Mouse (Mus musculus) hindbrain, postnatal 0 days (tissue): ENCODE results near the gene Gapvd1. TPM values are rescaled to one million over a fixed set of nuclear protein-coding genes. Genes with fewer than 3 reads are reported as not detected.
"Not testable (repeated sequence)": the region's sequence is repeated elsewhere in the genome, so short reads cannot be mapped to it uniquely, and the experiment has no call there.

Experiments
- ATAC-seq: fragments of 200-750 bp; cut with Nextera tagmentation; 2 replicates; pipeline ENCODE4 v1.8.0; 2017; ENCODE audit warnings: mild to moderate bottlenecking, moderate TSS enrichment, moderate library complexity
- DNase-seq: peaks from one replicate; pipeline ENCODE4 v3.0.0-alpha.2; 2015; ENCODE audit warnings: low spot score
- H3K27ac ChIP-seq: fragments of 300-500 bp; sonication (generic); 2 replicates; pipeline ENCODE4 v1.5.1; 2014; ENCODE audit warnings: mild to moderate bottlenecking
- H3K27me3 ChIP-seq: fragments of 300-500 bp; sonication (generic); 2 replicates; pipeline ENCODE4 v1.6.1; 2014; ENCODE audit warnings: low read length, mixed read lengths; ENCODE audit not compliant: insufficient read depth
- H3K36me3 ChIP-seq: fragments of 300-500 bp; sonication (generic); 2 replicates; pipeline ENCODE4 v1.6.1; 2014; ENCODE audit warnings: low read length, mixed read lengths; ENCODE audit not compliant: insufficient read depth
- H3K4me1 ChIP-seq: fragments of 300-500 bp; sonication (generic); 2 replicates; pipeline ENCODE4 v1.6.1; 2014; ENCODE audit warnings: antibody characterized with exemption, low read length, mixed read lengths; ENCODE audit not compliant: insufficient read depth
- H3K4me2 ChIP-seq: fragments of 300-500 bp; sonication (generic); 2 replicates; pipeline ENCODE4 v1.6.1; 2014; ENCODE audit warnings: low read depth, mild to moderate bottlenecking, low read length, moderate library complexity, mixed read lengths
- H3K4me3 ChIP-seq: fragments of 300-500 bp; sonication (generic); 2 replicates; pipeline ENCODE4 v1.5.1; 2014; ENCODE audit warnings: low read length
- H3K9ac ChIP-seq: fragments of 300-500 bp; sonication (generic); replicated peaks from 2 replicates; pipeline ENCODE4 v1.6.1; 2014; ENCODE audit warnings: mild to moderate bottlenecking, low read length, moderate library complexity, mixed read lengths
- H3K9me3 ChIP-seq: fragments of 300-500 bp; sonication (generic); 2 replicates; pipeline ENCODE4 v1.6.1; 2016; ENCODE audit warnings: low read length, mixed read lengths
- CTCF ChIP-seq: IDR thresholded peaks from 2 replicates; pipeline ENCODE4 v1.5.1; 2016; ENCODE audit warnings: antibody characterized with exemption, control low read depth, low read depth
- WGBS: fragments of 180-500 bp; shearing (Covaris S2); extraction: QIAGEN DNeasy Blood & Tissue Kit; methylation state at CpG from one replicate; pipeline ENCODE4 v1.1.7; 2014; 5-methylcytosine and 5-hydroxymethylcytosine counted together
- polyA plus RNA-seq: library from polyadenylated mRNA; unstranded; fragments of >200 nt; fragmentation: Nextera tagmentation; extraction: Ambion mirVana; gene quantifications from 2 replicates; pipeline ENCODE4 v1.2.1, GENCODE M21; 2015
- total RNA-seq: library from RNA; depleted of rRNA; stranded (reverse); fragments of >200 nt; gene quantifications from 2 replicates; pipeline ENCODE4 v1.2.3, GENCODE M21; 2014; rRNA removed

Gene Gapvd1
- 71.2 and 74.0 TPM in 2 replicates for total RNA-seq
- 79.8 and 80.8 TPM in 2 replicates for polyA plus RNA-seq

DNA sequence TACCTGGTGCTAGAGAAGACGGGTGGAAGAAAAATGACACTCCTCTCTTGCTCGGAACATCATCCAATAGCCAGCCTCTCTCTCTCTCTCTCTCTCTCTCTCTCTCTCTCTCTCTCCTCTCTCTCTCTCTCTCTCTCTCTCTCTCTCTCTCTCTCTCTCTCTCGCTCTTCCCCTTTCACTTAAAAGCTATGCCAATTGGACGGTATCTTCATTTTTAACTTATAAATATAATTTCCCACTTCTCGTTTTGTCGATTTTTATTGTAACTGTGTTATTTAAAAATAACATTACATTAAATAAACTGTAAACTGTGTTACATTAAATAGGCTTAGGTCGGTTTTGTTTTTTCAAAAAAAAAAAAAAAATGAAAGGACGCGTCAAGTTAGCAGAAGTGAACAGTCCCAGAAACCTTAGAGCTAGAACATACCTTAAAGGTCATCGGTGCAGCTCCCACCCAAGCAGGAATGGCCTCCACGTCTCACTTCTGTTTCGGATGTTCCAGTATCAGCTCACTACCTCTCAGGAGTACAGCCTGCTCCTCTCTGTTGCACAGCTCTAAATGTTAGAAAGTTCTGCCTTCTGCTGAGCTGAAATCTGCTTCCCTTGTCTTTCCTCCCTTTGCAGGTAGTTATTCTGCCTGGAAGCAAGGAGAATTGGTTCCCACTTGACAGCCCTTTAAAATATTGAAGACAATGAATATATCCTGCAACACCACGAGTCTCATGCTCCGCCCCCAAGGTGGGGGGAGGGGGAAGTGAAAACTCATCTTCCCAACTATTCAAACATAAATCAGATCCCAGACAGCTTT, at the start of gene Gapvd1:
TSS of gene Gapvd1 (minus strand) at position 682 of the 808 bp plus-strand sequence.
- H3K4me3 ChIP-seq, result peak within 1 kb of the TSS; percentile 92
- H3K27me3 ChIP-seq, result no peaks in the 10 kb centered on the region
- H3K36me3 ChIP-seq, result no peaks in the 10 kb centered on the region
- peak within 1 kb of the TSS; percentile 98 for H3K9ac ChIP-seq
- H3K9me3 ChIP-seq, result no peaks in the 10 kb centered on the region
- 1% methylated on average over 14 of the region's 14 CpGs for WGBS
- peak within 1 kb of the TSS; percentile 89 for H3K27ac ChIP-seq
- peak within 1 kb of the TSS; percentile 65 for H3K4me2 ChIP-seq
- no peak for TF ChIP-seq CTCF
- H3K4me1 ChIP-seq, result no peaks in the 10 kb centered on the region
- DNase-seq, result peak; percentile 41
- no peak; the same call in 1 of the 2 replicates for ATAC-seq

DNA sequence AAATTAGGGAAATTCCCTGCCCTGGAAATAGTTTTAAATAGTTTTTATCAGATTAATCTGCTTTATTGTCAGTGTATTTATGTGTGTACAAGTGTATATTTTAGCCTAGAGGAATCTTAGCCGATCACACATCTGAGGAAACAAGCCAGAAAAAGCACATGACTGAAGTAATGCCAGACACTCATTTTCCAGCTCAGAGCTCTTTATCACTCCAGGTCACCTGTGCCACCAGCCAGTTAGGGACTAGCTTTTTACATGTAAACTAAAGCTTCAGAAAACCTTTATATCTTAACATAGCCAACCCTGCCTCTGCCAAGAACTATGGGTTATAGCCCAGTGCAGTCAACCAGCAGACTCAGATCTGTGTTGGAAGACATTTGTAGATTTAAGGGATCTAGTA, 49.8 kb upstream of the Gapvd1 start:
- TF ChIP-seq CTCF, result no peak
- ATAC-seq, result no peak
- Histone ChIP-seq H3K9ac (no peak overlapping the region), H3K4me3 (no peak overlapping the region), H3K27ac (no peak overlapping the region), H3K36me3 (no peaks in the 10 kb centered on the region; the same call in none of the 2 replicates), H3K9me3 (no peaks in the 10 kb centered on the region), H3K4me1 (no peaks in the 10 kb centered on the region), H3K4me2 (no peak overlapping the region), H3K27me3 (no peaks in the 10 kb centered on the region)
- DNase-seq, result no peak
- 49% methylated on average over 1 of the region's 1 CpGs for WGBS

DNA sequence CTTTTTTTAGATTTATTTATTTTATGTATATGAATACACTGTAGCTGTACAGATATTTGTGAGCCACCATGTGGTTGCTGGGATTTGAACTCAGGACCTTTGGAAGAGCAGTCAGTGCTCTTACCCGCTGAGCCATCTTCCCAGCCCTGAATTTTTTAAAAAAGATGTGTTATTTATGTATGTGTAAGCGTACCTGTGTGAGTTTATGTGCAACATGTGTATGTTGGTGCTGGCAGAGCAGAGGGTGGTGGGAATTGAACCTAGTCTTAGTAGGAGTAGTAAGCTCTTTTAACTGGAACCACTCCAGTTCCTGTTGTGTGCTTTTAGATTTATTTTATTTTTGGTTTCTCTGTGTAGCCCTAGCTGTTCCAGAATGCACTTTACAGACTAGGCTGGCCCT, 49.1 kb upstream of the Gapvd1 start:
- WGBS, result 95% methylated on average over 2 of the region's 2 CpGs
- no peak for DNase-seq
- H3K4me1 ChIP-seq, result 0 out of 2 replicates have a peak, but pooled peaks cover 1% of the 10 kb centered on the region
- TF ChIP-seq CTCF, result no peak
- H3K9me3 ChIP-seq, result no peaks in the 10 kb centered on the region
- no peak for ATAC-seq
- H3K27me3 ChIP-seq, result no peaks in the 10 kb centered on the region
- H3K4me2 ChIP-seq, result 0 out of 2 replicates have a peak overlapping the region, but pooled peaks have one; percentile 69
- H3K4me3 ChIP-seq, result no peak overlapping the region
- H3K27ac ChIP-seq, result no peak overlapping the region
- no peak overlapping the region for H3K9ac ChIP-seq
- H3K36me3 ChIP-seq, result no peaks in the 10 kb centered on the region; the same call in 1 of the 2 replicates

GRCm38 (mm10) chr2:34803746-34804145, 48.7 kb upstream of the Gapvd1 start:
- ATAC-seq (no peak), DNase-seq (no peak)
- no peak overlapping the region for H3K27ac ChIP-seq
- no peaks in the 10 kb centered on the region; the same call in 1 of the 2 replicates for H3K36me3 ChIP-seq
- TF ChIP-seq CTCF, result no peak
- H3K4me2 ChIP-seq, result peak overlapping the region; percentile 69
- H3K9ac ChIP-seq, result no peak overlapping the region
- 64% methylated on average over 3 of the region's 3 CpGs for WGBS
- H3K4me1 ChIP-seq, result 0 out of 2 replicates have a peak, but pooled peaks cover 5% of the 10 kb centered on the region
- no peaks in the 10 kb centered on the region for H3K9me3 ChIP-seq
- no peak overlapping the region for H3K4me3 ChIP-seq
- H3K27me3 ChIP-seq, result no peaks in the 10 kb centered on the region

DNA sequence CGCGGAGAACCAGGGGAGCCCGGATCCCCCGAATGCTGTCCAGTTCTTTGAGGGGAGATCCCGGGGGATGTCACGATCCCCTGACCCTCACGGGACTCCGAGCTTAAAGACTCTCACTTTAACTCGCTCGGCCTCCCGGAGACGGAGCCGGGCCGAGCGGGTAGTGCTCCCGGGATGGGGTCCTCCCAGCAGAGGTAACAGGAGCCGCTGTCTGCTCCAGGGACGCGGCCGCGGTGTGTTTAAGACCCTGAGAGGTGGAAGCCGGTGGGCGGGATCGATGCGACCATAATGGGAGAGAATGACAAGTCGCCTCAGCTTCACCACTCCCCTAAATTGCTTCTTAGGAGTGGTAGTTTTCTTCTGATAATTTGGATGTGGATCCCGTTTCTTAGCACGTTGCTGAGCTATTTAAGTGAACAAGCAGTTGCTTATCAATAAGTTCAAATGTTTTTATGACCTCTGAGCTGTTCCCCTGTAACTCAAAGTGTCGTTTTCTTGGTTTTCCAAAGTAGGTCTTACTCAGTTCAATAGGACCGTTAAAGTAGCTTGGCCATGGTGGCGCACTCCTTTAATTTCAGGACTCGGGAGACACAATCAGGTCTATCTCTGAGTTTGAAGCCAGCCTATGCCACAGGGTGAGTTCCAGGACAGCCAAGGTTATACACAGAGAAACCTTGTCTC, 47.7 kb upstream of the Gapvd1 start:
- not testable (repeated sequence) for H3K36me3 ChIP-seq, H3K4me1 ChIP-seq, H3K9me3 ChIP-seq, H3K27me3 ChIP-seq
- ATAC-seq, result peak; percentile 43
- WGBS, result under 1% methylated on average over 18 of the region's 32 CpGs
- Histone ChIP-seq H3K4me3 (peak overlapping the region; percentile 65), H3K27ac (peak overlapping the region; percentile 96), H3K9ac (peak overlapping the region; percentile 74), H3K4me2 (peak overlapping the region; percentile 69)
- DNase-seq, result peak; percentile 46

DNA sequence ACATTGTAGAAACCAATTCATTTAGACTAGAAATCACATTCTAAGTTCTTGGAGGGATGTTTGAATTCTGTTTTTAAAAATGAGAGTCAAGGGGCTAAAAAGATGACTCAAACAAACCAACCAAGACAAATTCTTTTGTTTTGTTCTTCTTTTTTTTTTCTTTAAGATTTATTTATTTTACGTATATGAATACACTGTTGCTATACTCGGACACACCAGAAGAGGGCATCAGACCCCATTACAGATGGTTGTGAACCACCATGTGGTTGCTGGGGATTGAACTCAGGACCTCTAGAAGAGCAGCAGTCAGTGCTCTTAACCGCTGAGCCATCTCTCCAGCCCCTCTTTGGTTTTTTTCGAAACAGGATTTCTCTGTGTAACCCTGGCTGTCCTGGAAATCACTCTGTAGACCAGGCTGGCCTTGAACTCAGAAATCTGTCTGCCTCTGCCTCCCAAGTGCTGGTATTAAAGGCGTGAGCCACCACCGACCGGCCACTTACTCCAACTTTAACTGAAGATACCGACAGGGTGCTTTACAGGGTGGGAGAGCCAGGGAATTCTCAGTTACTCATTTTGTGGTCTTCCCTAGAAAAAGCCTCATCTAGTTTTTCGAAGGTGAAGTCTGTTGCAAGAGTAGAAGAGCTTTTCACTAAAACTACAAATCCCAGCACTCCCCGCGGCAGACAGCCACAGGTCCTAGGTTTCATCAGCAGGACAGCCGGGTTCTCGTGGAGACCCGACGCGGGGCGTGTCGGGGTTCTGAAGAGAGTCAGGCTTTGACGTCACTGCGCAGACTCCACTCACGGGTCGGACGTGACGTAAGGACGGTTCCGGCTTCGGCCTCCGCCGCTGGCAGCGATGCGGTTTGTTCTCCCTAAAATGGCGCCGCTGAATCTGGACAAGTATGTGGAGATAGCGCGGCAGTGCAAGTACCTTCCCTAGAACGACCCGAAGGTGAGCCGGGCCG, 46.8 kb upstream of the Gapvd1 start:
- 5% methylated on average over 39 of the region's 39 CpGs for WGBS
- H3K27me3 ChIP-seq, result no peaks in the 10 kb centered on the region
- peak overlapping the region; percentile 74 for H3K9ac ChIP-seq
- peak overlapping the region; percentile 65 for H3K4me3 ChIP-seq
- no peaks in the 10 kb centered on the region for H3K9me3 ChIP-seq
- ATAC-seq, result peak; percentile 99
- peak overlapping the region; percentile 96 for H3K27ac ChIP-seq
- TF ChIP-seq CTCF, result peak; percentile 45
- peak overlapping the region; percentile 69; the same call in 1 of the 2 replicates for H3K4me2 ChIP-seq
- peak; percentile 100 for DNase-seq
- H3K36me3 ChIP-seq, result no peaks in the 10 kb centered on the region; the same call in 1 of the 2 replicates
- H3K4me1 ChIP-seq, result 0 out of 2 replicates have a peak, but pooled peaks cover 5% of the 10 kb centered on the region
